Mouse (Mus musculus): Measurements from ENCODE around the gene Hist1h3g. TPM values are rescaled to one million over a fixed set of nuclear protein-coding genes. Genes with fewer than 3 reads are reported as not detected.
"Not testable (repeated sequence)": the region's sequence is repeated elsewhere in the genome, so short reads cannot be mapped to it uniquely, and the experiment has no call there.

The Hist1h3g gene
- polyA plus RNA-seq, 1 experiment from 2014 or later: 8.2 TPM

- Histone ChIP-seq H3K9me3 (ENCODE audit: control insufficient read depth, low read length) (no peaks in the 10 kb centered on the region), H3K4me2 (replicated peaks; ENCODE audit: low read depth, low read length) (peak overlapping the region; percentile 55), H3K4me3 (ENCODE audit: low read length) (peak overlapping the region; percentile 42), H3K9ac (ENCODE audit: low read depth, low read length) (peak overlapping the region; percentile 55), H3K27ac (ENCODE audit: low read depth, low read length) (peak overlapping the region; percentile 90), H3K4me1 (ENCODE audit: control insufficient read depth, insufficient read depth, low read length) (peaks cover 9% of the 10 kb centered on the region; the same call in 1 of the 2 replicates), H3K27me3 (ENCODE audit: control insufficient read depth, insufficient read depth, low read length) (no peaks in the 10 kb centered on the region), H3K36me3 (ENCODE audit: control insufficient read depth, insufficient read depth, low read length) (no peaks in the 10 kb centered on the region)
- ATAC-seq (ENCODE audit: low FRiP score, low TSS enrichment): no peak
- WGBS: 2% methylated on average over 3 of the region's 3 CpGs
Measured at GRCm38 (mm10) chr13:23550761-23551145, 15.5 kb downstream of the Hist1h3g start.

GRCm38 (mm10) chr13:23551146-23551834 is 16.1 kb downstream of the Hist1h3g start, which contains the start of gene Hist1h4f:
Hist1h4f (minus strand) TSS chr13:23551648.
- H3K4me3 ChIP-seq (ENCODE audit: low read length): peak within 1 kb of the TSS; percentile 42
- peak within 1 kb of the TSS; percentile 55 for H3K4me2 ChIP-seq (replicated peaks; ENCODE audit: low read depth, low read length)
- under 1% methylated on average over 45 of the region's 47 CpGs for WGBS
- ATAC-seq (ENCODE audit: low FRiP score, low TSS enrichment): peak; percentile 88
- not testable (repeated sequence) for H3K4me1 ChIP-seq (ENCODE audit: control insufficient read depth, insufficient read depth, low read length); H3K27me3 ChIP-seq (ENCODE audit: control insufficient read depth, insufficient read depth, low read length); H3K9me3 ChIP-seq (ENCODE audit: control insufficient read depth, low read length); H3K36me3 ChIP-seq (ENCODE audit: control insufficient read depth, insufficient read depth, low read length)
- peak within 1 kb of the TSS; percentile 55 for H3K9ac ChIP-seq (ENCODE audit: low read depth, low read length)
- H3K27ac ChIP-seq (ENCODE audit: low read depth, low read length): peak within 1 kb of the TSS; percentile 90

- Histone ChIP-seq H3K27ac (ENCODE audit: low read depth, low read length) (peak overlapping the region; percentile 90), H3K4me1 (ENCODE audit: control insufficient read depth, insufficient read depth, low read length) (peaks cover 13% of the 10 kb centered on the region; the same call in 1 of the 2 replicates), H3K9ac (ENCODE audit: low read depth, low read length) (peak overlapping the region; percentile 55; the same call in 1 of the 2 replicates), H3K36me3 (ENCODE audit: control insufficient read depth, insufficient read depth, low read length) (no peaks in the 10 kb centered on the region), H3K9me3 (ENCODE audit: control insufficient read depth, low read length) (no peaks in the 10 kb centered on the region), H3K27me3 (ENCODE audit: control insufficient read depth, insufficient read depth, low read length) (no peaks in the 10 kb centered on the region), H3K4me2 (replicated peaks; ENCODE audit: low read depth, low read length) (peak overlapping the region; percentile 55), H3K4me3 (ENCODE audit: low read length) (peak overlapping the region; percentile 42)
- no peak for ATAC-seq (ENCODE audit: low FRiP score, low TSS enrichment)
- 54% methylated on average over 8 of the region's 8 CpGs for WGBS
Measured at GRCm38 (mm10) chr13:23551931-23552914, 17.0 kb downstream of the Hist1h3g start.

GRCm38 (mm10) chr13:23552962-23553361 is 17.7 kb downstream of the Hist1h3g start, which contains the start of gene Hist1h1d:
Hist1h1d (plus strand) TSS chr13:23553262.
- no peaks in the 10 kb centered on the region for H3K36me3 ChIP-seq (ENCODE audit: control insufficient read depth, insufficient read depth, low read length)
- H3K4me1 ChIP-seq (ENCODE audit: control insufficient read depth, insufficient read depth, low read length): peaks cover 13% of the 10 kb centered on the region; the same call in 1 of the 2 replicates
- H3K4me3 ChIP-seq (ENCODE audit: low read length): no peak within 1 kb of the TSS
- peak within 1 kb of the TSS; percentile 55 for H3K4me2 ChIP-seq (replicated peaks; ENCODE audit: low read depth, low read length)
- ATAC-seq (ENCODE audit: low FRiP score, low TSS enrichment): no peak
- peak within 1 kb of the TSS; percentile 100 for H3K27ac ChIP-seq (ENCODE audit: low read depth, low read length)
- no peaks in the 10 kb centered on the region for H3K27me3 ChIP-seq (ENCODE audit: control insufficient read depth, insufficient read depth, low read length)
- no peaks in the 10 kb centered on the region for H3K9me3 ChIP-seq (ENCODE audit: control insufficient read depth, low read length)
- peak within 1 kb of the TSS; percentile 55; the same call in 1 of the 2 replicates for H3K9ac ChIP-seq (ENCODE audit: low read depth, low read length)

- Histone ChIP-seq H3K4me3 (ENCODE audit: low read length) (peak overlapping the region; percentile 68; the same call in 1 of the 2 replicates), H3K4me1 (ENCODE audit: control insufficient read depth, insufficient read depth, low read length) (peaks cover 13% of the 10 kb centered on the region; the same call in 1 of the 2 replicates), H3K9ac (ENCODE audit: low read depth, low read length) (peak overlapping the region; percentile 96), H3K27me3 (ENCODE audit: control insufficient read depth, insufficient read depth, low read length) (no peaks in the 10 kb centered on the region), H3K9me3 (ENCODE audit: control insufficient read depth, low read length) (no peaks in the 10 kb centered on the region), H3K27ac (ENCODE audit: low read depth, low read length) (peak overlapping the region; percentile 100), H3K36me3 (ENCODE audit: control insufficient read depth, insufficient read depth, low read length) (no peaks in the 10 kb centered on the region), H3K4me2 (replicated peaks; ENCODE audit: low read depth, low read length) (peak overlapping the region; percentile 94)
- 25% methylated on average over 9 of the region's 9 CpGs for WGBS
- no peak for ATAC-seq (ENCODE audit: low FRiP score, low TSS enrichment)
Measured at GRCm38 (mm10) chr13:23554393-23554792, 19.2 kb downstream of the Hist1h3g start.

GRCm38 (mm10) chr13:23554925-23555838 is 20.0 kb downstream of the Hist1h3g start:
- Histone ChIP-seq H3K4me3 (ENCODE audit: low read length) (peak overlapping the region; percentile 68), H3K9me3 (ENCODE audit: control insufficient read depth, low read length) (no peaks in the 10 kb centered on the region), H3K4me2 (replicated peaks; ENCODE audit: low read depth, low read length) (peak overlapping the region; percentile 94), H3K4me1 (ENCODE audit: control insufficient read depth, insufficient read depth, low read length) (peaks cover 13% of the 10 kb centered on the region; the same call in 1 of the 2 replicates), H3K27ac (ENCODE audit: low read depth, low read length) (peak overlapping the region; percentile 100), H3K9ac (ENCODE audit: low read depth, low read length) (peak overlapping the region; percentile 96), H3K27me3 (ENCODE audit: control insufficient read depth, insufficient read depth, low read length) (no peaks in the 10 kb centered on the region), H3K36me3 (ENCODE audit: control insufficient read depth, insufficient read depth, low read length) (no peaks in the 10 kb centered on the region)
- WGBS: under 1% methylated on average over 54 of the region's 54 CpGs
- ATAC-seq (ENCODE audit: low FRiP score, low TSS enrichment): peak; percentile 94

- H3K27ac ChIP-seq (ENCODE audit: low read depth, low read length): peak overlapping the region; percentile 100
- no peaks in the 10 kb centered on the region for H3K9me3 ChIP-seq (ENCODE audit: control insufficient read depth, low read length)
- peak overlapping the region; percentile 96 for H3K9ac ChIP-seq (ENCODE audit: low read depth, low read length)
- no peaks in the 10 kb centered on the region for H3K36me3 ChIP-seq (ENCODE audit: control insufficient read depth, insufficient read depth, low read length)
- H3K4me3 ChIP-seq (ENCODE audit: low read length): peak overlapping the region; percentile 68
- WGBS: under 1% methylated on average over 18 of the region's 18 CpGs
- no peaks in the 10 kb centered on the region for H3K27me3 ChIP-seq (ENCODE audit: control insufficient read depth, insufficient read depth, low read length)
- H3K4me1 ChIP-seq (ENCODE audit: control insufficient read depth, insufficient read depth, low read length): peaks cover 11% of the 10 kb centered on the region; the same call in 1 of the 2 replicates
- ATAC-seq (ENCODE audit: low FRiP score, low TSS enrichment): peak; percentile 83
- H3K4me2 ChIP-seq (replicated peaks; ENCODE audit: low read depth, low read length): peak overlapping the region; percentile 94
Measured at GRCm38 (mm10) chr13:23555839-23556416, 20.7 kb downstream of the Hist1h3g start.

GRCm38 (mm10) chr13:23556906-23557305 is 21.7 kb downstream of the Hist1h3g start:
- Histone ChIP-seq H3K36me3 (ENCODE audit: control insufficient read depth, insufficient read depth, low read length) (no peaks in the 10 kb centered on the region), H3K9me3 (ENCODE audit: control insufficient read depth, low read length) (no peaks in the 10 kb centered on the region), H3K27ac (ENCODE audit: low read depth, low read length) (peak overlapping the region; percentile 100; the same call in 1 of the 2 replicates), H3K4me1 (ENCODE audit: control insufficient read depth, insufficient read depth, low read length) (peaks cover 10% of the 10 kb centered on the region; the same call in 1 of the 2 replicates), H3K9ac (ENCODE audit: low read depth, low read length) (peak overlapping the region; percentile 40; the same call in 1 of the 2 replicates), H3K4me2 (replicated peaks; ENCODE audit: low read depth, low read length) (peak overlapping the region; percentile 94), H3K27me3 (ENCODE audit: control insufficient read depth, insufficient read depth, low read length) (no peaks in the 10 kb centered on the region), H3K4me3 (ENCODE audit: low read length) (no peak overlapping the region)
- WGBS: 72% methylated on average over 3 of the region's 3 CpGs
- ATAC-seq (ENCODE audit: low FRiP score, low TSS enrichment): no peak
